In genomic region chr4:126252411-126253237, GRCm38 (mm10) we compare ENCODE assay signal across 9 mouse cellular contexts. TPM values are rescaled to one million over a fixed set of nuclear protein-coding genes. Genes with fewer than 3 reads are reported as not detected.
A peak's percentile ranks its signal among the peaks of the same experiment; 100 is the strongest.
DNase-seq lines count a peak whose midpoint lies in the region; ATAC-seq lines count a peak whose summit lies in the region.
"Had no signal": no experiment of that assay in that cellular context is flagged by ENCODE, and none has a peak within 500 bp of the region (broad histone marks: within the 10 kb centered on the region; RNA-seq: fewer than 3 reads in every experiment).

No protein-coding gene starts in this region.

- 75% methylated on average over 17 of the region's 17 CpGs for WGBS in kidney, embryonic 15.5 days
- WGBS in embryonic facial prominence, embryonic 12.5 days = 69% methylated on average over 17 of the region's 17 CpGs
- WGBS in hindbrain, embryonic 13.5 days = 66% methylated on average over 17 of the region's 17 CpGs
- 72% methylated on average over 17 of the region's 17 CpGs for WGBS in midbrain, embryonic 12.5 days

- no peak overlapping the region for H3K4me3 ChIP-seq in kidney, embryonic 15.5 days (replicated peaks)
- no peak overlapping the region for H3K4me3 ChIP-seq in embryonic facial prominence, embryonic 12.5 days
- H3K4me3 ChIP-seq in hindbrain, embryonic 13.5 days = no peak overlapping the region; the same call in 1 of the 2 replicates
- H3K4me3 ChIP-seq in midbrain, embryonic 12.5 days = peak overlapping the region; percentile 2; the same call in 1 of the 2 replicates

- no peak for DNase-seq in kidney, postnatal 36 days
- DNase-seq in embryo, embryonic 10 days (ENCODE audit: low spot score) = no peak
- no peak for DNase-seq in urinary bladder, postnatal 4 days (ENCODE audit: low spot score in 2 of 2)

- H3K36me3 ChIP-seq in kidney, embryonic 15.5 days = peaks cover 14% of the 10 kb centered on the region
- peaks cover 15% of the 10 kb centered on the region for H3K36me3 ChIP-seq in embryonic facial prominence, embryonic 12.5 days
- peaks cover 5% of the 10 kb centered on the region for H3K36me3 ChIP-seq in hindbrain, embryonic 13.5 days
- 0 out of 2 replicates have a peak, but pooled peaks cover 9% of the 10 kb centered on the region for H3K36me3 ChIP-seq in midbrain, embryonic 12.5 days

- no peaks in the 10 kb centered on the region for H3K27me3 ChIP-seq in kidney, embryonic 15.5 days
- no peaks in the 10 kb centered on the region for H3K27me3 ChIP-seq in embryonic facial prominence, embryonic 12.5 days
- H3K27me3 ChIP-seq in hindbrain, embryonic 13.5 days = no peaks in the 10 kb centered on the region
- H3K27me3 ChIP-seq in midbrain, embryonic 12.5 days = no peaks in the 10 kb centered on the region

- peak overlapping the region; percentile 68 for H3K27ac ChIP-seq in kidney, embryonic 15.5 days
- no peak overlapping the region for H3K27ac ChIP-seq in embryonic facial prominence, embryonic 12.5 days
- no peak overlapping the region; the same call in 1 of the 2 replicates for H3K27ac ChIP-seq in hindbrain, embryonic 13.5 days
- no peak overlapping the region for H3K27ac ChIP-seq in midbrain, embryonic 12.5 days (replicated peaks)

- no peak overlapping the region for H3K9ac ChIP-seq in kidney, embryonic 15.5 days
- no peak overlapping the region for H3K9ac ChIP-seq in embryonic facial prominence, embryonic 12.5 days
- peak overlapping the region; percentile 61 for H3K9ac ChIP-seq in hindbrain, embryonic 13.5 days
- H3K9ac ChIP-seq in midbrain, embryonic 12.5 days (replicated peaks) = peak overlapping the region; percentile 25

- no peak for ATAC-seq in kidney, embryonic 15.5 days (replicated peaks; ENCODE audit: low FRiP score)
- ATAC-seq in embryonic facial prominence, embryonic 12.5 days (ENCODE audit: insufficient number of reproducible peaks, insufficient read depth, low FRiP score, low TSS enrichment) = no peak
- ATAC-seq in hindbrain, embryonic 13.5 days (ENCODE audit: low FRiP score) = no peak
- ATAC-seq in midbrain, embryonic 12.5 days (ENCODE audit: low FRiP score, low read depth) = no peak
- no peak for ATAC-seq in erythroblast, adult 5-6 weeks (replicated peaks; ENCODE audit: low FRiP score, poor library complexity, severe bottlenecking)

- peak overlapping the region; percentile 31 for H3K4me2 ChIP-seq in kidney, embryonic 15.5 days
- H3K4me2 ChIP-seq in embryonic facial prominence, embryonic 12.5 days (replicated peaks) = peak overlapping the region; percentile 28; the same call in 1 of the 2 replicates
- H3K4me2 ChIP-seq in hindbrain, embryonic 13.5 days = peak overlapping the region; percentile 32
- peak overlapping the region; percentile 34 for H3K4me2 ChIP-seq in midbrain, embryonic 12.5 days (replicated peaks)

- H3K4me1 ChIP-seq in kidney, embryonic 15.5 days = peaks cover 74% of the 10 kb centered on the region
- H3K4me1 ChIP-seq in embryonic facial prominence, embryonic 12.5 days = peaks cover 61% of the 10 kb centered on the region
- peaks cover 80% of the 10 kb centered on the region for H3K4me1 ChIP-seq in hindbrain, embryonic 13.5 days (replicated peaks)
- peaks cover 80% of the 10 kb centered on the region for H3K4me1 ChIP-seq in midbrain, embryonic 12.5 days

- no peaks in the 10 kb centered on the region for H3K9me3 ChIP-seq in kidney, embryonic 15.5 days (replicated peaks)
- H3K9me3 ChIP-seq in embryonic facial prominence, embryonic 12.5 days = no peaks in the 10 kb centered on the region
- H3K9me3 ChIP-seq in hindbrain, embryonic 13.5 days = no peaks in the 10 kb centered on the region
- H3K9me3 ChIP-seq in midbrain, embryonic 12.5 days = no peaks in the 10 kb centered on the region

RNA-seq across cellular contexts. Expression of gene Map7d1, which starts 3.5 kb away (rescaled TPM):
- 39.6 and 40.7 TPM in 2 replicates for polyA plus RNA-seq in kidney, embryonic 15.5 days (2015; fragmentation: Nextera tagmentation; extraction: Ambion mirVana)
- polyA plus RNA-seq in embryonic facial prominence, embryonic 12.5 days (2016; fragmentation: Nextera tagmentation; extraction: Ambion mirVana) = 95.8 and 102 TPM in 2 replicates
- polyA plus RNA-seq in hindbrain, embryonic 13.5 days (2015; fragmentation: Nextera tagmentation; extraction: Ambion mirVana) = 79.5 and 81.8 TPM in 2 replicates
- polyA plus RNA-seq in midbrain, embryonic 12.5 days (2016; fragmentation: Nextera tagmentation; extraction: Ambion mirVana) = 135 and 142 TPM in 2 replicates
- 3.3 and 7.3 TPM in 2 replicates for total RNA-seq in erythroblast, adult 5-6 weeks (2015; ENCODE audit: low replicate concordance)
- 7.7 and 17.0 TPM in 2 replicates for total RNA-seq in erythroblast, adult 5-6 weeks (2017; ENCODE audit: low replicate concordance)

RNA-seq across cellular contexts. Expression of gene Trappc3, which starts 9.5 kb away (rescaled TPM):
- polyA plus RNA-seq in kidney, embryonic 15.5 days (2015; fragmentation: Nextera tagmentation; extraction: Ambion mirVana) = 106 and 111 TPM in 2 replicates
- 113 and 115 TPM in 2 replicates for polyA plus RNA-seq in embryonic facial prominence, embryonic 12.5 days (2016; fragmentation: Nextera tagmentation; extraction: Ambion mirVana)
- 160 and 168 TPM in 2 replicates for polyA plus RNA-seq in hindbrain, embryonic 13.5 days (2015; fragmentation: Nextera tagmentation; extraction: Ambion mirVana)
- 103 and 108 TPM in 2 replicates for polyA plus RNA-seq in midbrain, embryonic 12.5 days (2016; fragmentation: Nextera tagmentation; extraction: Ambion mirVana)
- 8.3 and 12.7 TPM in 2 replicates for total RNA-seq in erythroblast, adult 5-6 weeks (2015; ENCODE audit: low replicate concordance)
- total RNA-seq in erythroblast, adult 5-6 weeks (2017; ENCODE audit: low replicate concordance) = 10.7 and 14.2 TPM in 2 replicates

RNA-seq across cellular contexts. Expression of gene Col8a2, which starts 34.0 kb away (rescaled TPM):
- 10.6 and 15.2 TPM in 2 replicates for polyA plus RNA-seq in kidney, embryonic 15.5 days (2015; fragmentation: Nextera tagmentation; extraction: Ambion mirVana)
- 47.6 and 49.8 TPM in 2 replicates for polyA plus RNA-seq in embryonic facial prominence, embryonic 12.5 days (2016; fragmentation: Nextera tagmentation; extraction: Ambion mirVana)
- 7.6 and 10.1 TPM in 2 replicates for polyA plus RNA-seq in hindbrain, embryonic 13.5 days (2015; fragmentation: Nextera tagmentation; extraction: Ambion mirVana)
- polyA plus RNA-seq in midbrain, embryonic 12.5 days (2016; fragmentation: Nextera tagmentation; extraction: Ambion mirVana) = 21.7 and 41.3 TPM in 2 replicates
- not detected in 2 replicates for total RNA-seq in erythroblast, adult 5-6 weeks (2015; ENCODE audit: low replicate concordance)
- not detected in 2 replicates for total RNA-seq in erythroblast, adult 5-6 weeks (2017; ENCODE audit: low replicate concordance)
- total RNA-seq: common myeloid progenitor, adult 5-6 weeks had no signal

RNA-seq across cellular contexts. Expression of gene Thrap3, which starts 50.1 kb away (rescaled TPM):
- 219 and 230 TPM in 2 replicates for polyA plus RNA-seq in kidney, embryonic 15.5 days (2015; fragmentation: Nextera tagmentation; extraction: Ambion mirVana)
- polyA plus RNA-seq in embryonic facial prominence, embryonic 12.5 days (2016; fragmentation: Nextera tagmentation; extraction: Ambion mirVana) = 298 and 302 TPM in 2 replicates
- polyA plus RNA-seq in hindbrain, embryonic 13.5 days (2015; fragmentation: Nextera tagmentation; extraction: Ambion mirVana) = 163 and 166 TPM in 2 replicates
- polyA plus RNA-seq in midbrain, embryonic 12.5 days (2016; fragmentation: Nextera tagmentation; extraction: Ambion mirVana) = 265 and 274 TPM in 2 replicates
- total RNA-seq in erythroblast, adult 5-6 weeks (2015; ENCODE audit: low replicate concordance) = 40.5 and 74.0 TPM in 2 replicates
- total RNA-seq in erythroblast, adult 5-6 weeks (2017; ENCODE audit: low replicate concordance) = 130 and 133 TPM in 2 replicates

Comparison
In these comparisons a context has a peak if more than half of its experiments do, and no peak if none do; other contexts are left out.
1. H3K9ac ChIP-seq: peak in hindbrain, embryonic 13.5 days (single experiment) and midbrain, embryonic 12.5 days (single experiment); none in kidney, embryonic 15.5 days (single experiment) and embryonic facial prominence, embryonic 12.5 days (single experiment).
2. Peak in every context shown above with its lines, with median percentiles within 50 percentile points of each other: H3K4me2 ChIP-seq.